Mouse (Mus musculus) embryonic facial prominence, embryonic 14.5 days (tissue): ENCODE measurements around the gene Prkn. TPM values are rescaled to one million over a fixed set of nuclear protein-coding genes. Genes with fewer than 3 reads are reported as not detected.

Source experiments
- ATAC-seq: fragments of 200-750 bp; cut with Nextera tagmentation; 2 replicates; pipeline ENCODE4 v1.8.0; 2017; ENCODE audit warnings: low read depth, moderate number of reproducible peaks, moderate TSS enrichment
- DNase-seq: peaks from one replicate; pipeline ENCODE4 v3.0.0-alpha.2; 2015; ENCODE audit warnings: low spot score
- H3K27ac ChIP-seq: fragments of 300-500 bp; sonication (generic); replicated peaks from 2 replicates; pipeline ENCODE4 v1.5.1; 2014; ENCODE audit warnings: low read depth, mild to moderate bottlenecking, low read length, moderate library complexity
- H3K27me3 ChIP-seq: fragments of 300-500 bp; sonication (generic); replicated peaks from 2 replicates; pipeline ENCODE4 v1.6.1; 2014; ENCODE audit warnings: low read length; ENCODE audit not compliant: control insufficient read depth, insufficient read depth
- H3K36me3 ChIP-seq: fragments of 300-500 bp; sonication (generic); 2 replicates; pipeline ENCODE4 v1.6.1; 2014; ENCODE audit warnings: low read length, mixed read lengths; ENCODE audit not compliant: control insufficient read depth, insufficient read depth
- H3K4me1 ChIP-seq: fragments of 300-500 bp; sonication (generic); 2 replicates; pipeline ENCODE4 v1.6.1; 2014; ENCODE audit warnings: antibody characterized with exemption, low read length; ENCODE audit not compliant: control insufficient read depth, insufficient read depth
- H3K4me2 ChIP-seq: fragments of 300-500 bp; sonication (generic); 2 replicates; pipeline ENCODE4 v1.6.1; 2014; ENCODE audit warnings: low read depth, mild to moderate bottlenecking, low read length, moderate library complexity, mixed read lengths
- H3K4me3 ChIP-seq: fragments of 300-500 bp; sonication (generic); 2 replicates; pipeline ENCODE4 v1.5.1; 2014; ENCODE audit warnings: low read depth, mild to moderate bottlenecking, low read length
- H3K9ac ChIP-seq: fragments of 300-500 bp; sonication (generic); 2 replicates; pipeline ENCODE4 v1.6.1; 2014; ENCODE audit warnings: low read depth, mild to moderate bottlenecking, low read length, moderate library complexity, mixed read lengths
- H3K9me3 ChIP-seq: fragments of 300-500 bp; sonication (generic); 2 replicates; pipeline ENCODE4 v1.6.1; 2016; ENCODE audit warnings: low read length; ENCODE audit not compliant: control insufficient read depth
- WGBS: fragments of 180-500 bp; shearing (Covaris S2); extraction: QIAGEN DNeasy Blood & Tissue Kit; methylation state at CpG from one replicate; pipeline ENCODE4 v1.1.7; 2014; 5-methylcytosine and 5-hydroxymethylcytosine counted together
- polyA plus RNA-seq: library from polyadenylated mRNA; unstranded; fragments of >200 nt; fragmentation: Nextera tagmentation; extraction: Ambion mirVana; gene quantifications from 2 replicates; pipeline ENCODE4 v1.2.1, GENCODE M21; 2014

Prkn gene
- polyA plus RNA-seq, 1 experiment from 2014 or later = 2.9 TPM

GRCm38 (mm10) chr17:12063533-12063932, 1223.3 kb downstream of the Prkn start:
- WGBS = 99% methylated on average over 7 of the region's 7 CpGs
- Histone ChIP-seq H3K36me3 (no peaks in the 10 kb centered on the region), H3K9me3 (0 out of 2 replicates have a peak, but pooled peaks cover 3% of the 10 kb centered on the region), H3K4me2 (no peak overlapping the region), H3K9ac (no peak overlapping the region), H3K4me1 (no peaks in the 10 kb centered on the region), H3K4me3 (no peak overlapping the region), H3K27me3 (no peaks in the 10 kb centered on the region), H3K27ac (no peak overlapping the region)
- no peak for DNase-seq
- no peak for ATAC-seq

GRCm38 (mm10) chr17:12066054-12066453, 1225.9 kb downstream of the Prkn start:
- WGBS = 78% methylated on average over 10 of the region's 10 CpGs
- ATAC-seq (no peak), DNase-seq (no peak)
- Histone ChIP-seq H3K27me3 (no peaks in the 10 kb centered on the region), H3K4me1 (no peaks in the 10 kb centered on the region), H3K4me2 (no peak overlapping the region), H3K4me3 (no peak overlapping the region), H3K27ac (no peak overlapping the region), H3K9ac (no peak overlapping the region), H3K36me3 (no peaks in the 10 kb centered on the region), H3K9me3 (peaks cover 5% of the 10 kb centered on the region)

GRCm38 (mm10) chr17:12076816-12077215, 1236.6 kb downstream of the Prkn start:
- Histone ChIP-seq H3K9me3 (no peaks in the 10 kb centered on the region), H3K4me2 (no peak overlapping the region), H3K27ac (no peak overlapping the region), H3K4me3 (no peak overlapping the region), H3K4me1 (no peaks in the 10 kb centered on the region), H3K36me3 (no peaks in the 10 kb centered on the region), H3K27me3 (no peaks in the 10 kb centered on the region), H3K9ac (no peak overlapping the region)
- WGBS = 73% methylated on average over 2 of the region's 2 CpGs
- DNase-seq (no peak), ATAC-seq (no peak)

- H3K36me3 ChIP-seq = no peaks in the 10 kb centered on the region
- ATAC-seq (peak; percentile 72; the same call in 1 of the 2 replicates), DNase-seq (peak; percentile 65)
- H3K4me1 ChIP-seq = no peaks in the 10 kb centered on the region
- no peak overlapping the region for H3K27ac ChIP-seq
- H3K9me3 ChIP-seq = no peaks in the 10 kb centered on the region
- no peaks in the 10 kb centered on the region for H3K27me3 ChIP-seq
- H3K9ac ChIP-seq = no peak overlapping the region
- peak overlapping the region; percentile 10; the same call in 1 of the 2 replicates for H3K4me2 ChIP-seq
- no peak overlapping the region for H3K4me3 ChIP-seq
- 39% methylated on average over 20 of the region's 20 CpGs for whole genome bisulfite sequencing
Observed at GRCm38 (mm10) chr17:12080656-12081495, 1240.7 kb downstream of the Prkn start.

- no peaks in the 10 kb centered on the region for H3K4me1 ChIP-seq
- DNase-seq (no peak), ATAC-seq (no peak)
- H3K4me3 ChIP-seq = no peak overlapping the region
- no peaks in the 10 kb centered on the region for H3K27me3 ChIP-seq
- H3K9me3 ChIP-seq = no peaks in the 10 kb centered on the region
- no peak overlapping the region for H3K27ac ChIP-seq
- no peak overlapping the region for H3K4me2 ChIP-seq
- 86% methylated on average over 5 of the region's 5 CpGs for WGBS
- H3K36me3 ChIP-seq = no peaks in the 10 kb centered on the region
- no peak overlapping the region for H3K9ac ChIP-seq
Observed at GRCm38 (mm10) chr17:12082201-12082600, 1242.0 kb downstream of the Prkn start.

- Histone ChIP-seq H3K4me2 (no peak overlapping the region), H3K36me3 (no peaks in the 10 kb centered on the region), H3K9ac (no peak overlapping the region), H3K27me3 (no peaks in the 10 kb centered on the region), H3K4me1 (no peaks in the 10 kb centered on the region), H3K27ac (no peak overlapping the region), H3K4me3 (no peak overlapping the region), H3K9me3 (no peaks in the 10 kb centered on the region)
- ATAC-seq (no peak), DNase-seq (no peak)
- 72% methylated on average over 5 of the region's 5 CpGs for WGBS
Observed at GRCm38 (mm10) chr17:12090261-12090927, 1250.2 kb downstream of the Prkn start.

- Histone ChIP-seq H3K36me3 (no peaks in the 10 kb centered on the region), H3K9ac (no peak overlapping the region), H3K27ac (no peak overlapping the region), H3K9me3 (no peaks in the 10 kb centered on the region), H3K27me3 (no peaks in the 10 kb centered on the region), H3K4me2 (no peak overlapping the region), H3K4me3 (no peak overlapping the region), H3K4me1 (no peaks in the 10 kb centered on the region)
- ATAC-seq (no peak), DNase-seq (no peak)
- WGBS = 74% methylated on average over 6 of the region's 6 CpGs
Observed at GRCm38 (mm10) chr17:12092901-12093564, 1252.8 kb downstream of the Prkn start.

GRCm38 (mm10) chr17:12094016-12094415, 1253.8 kb downstream of the Prkn start:
- DNase-seq (no peak), ATAC-seq (no peak)
- Histone ChIP-seq H3K4me2 (no peak overlapping the region), H3K4me3 (no peak overlapping the region), H3K27me3 (no peaks in the 10 kb centered on the region), H3K9me3 (no peaks in the 10 kb centered on the region), H3K4me1 (no peaks in the 10 kb centered on the region), H3K27ac (no peak overlapping the region), H3K36me3 (no peaks in the 10 kb centered on the region), H3K9ac (no peak overlapping the region)
- WGBS = 91% methylated on average over 1 of the region's 1 CpGs
